Mouse (Mus musculus): Measurements from ENCODE around the gene Pycard.

DNA sequence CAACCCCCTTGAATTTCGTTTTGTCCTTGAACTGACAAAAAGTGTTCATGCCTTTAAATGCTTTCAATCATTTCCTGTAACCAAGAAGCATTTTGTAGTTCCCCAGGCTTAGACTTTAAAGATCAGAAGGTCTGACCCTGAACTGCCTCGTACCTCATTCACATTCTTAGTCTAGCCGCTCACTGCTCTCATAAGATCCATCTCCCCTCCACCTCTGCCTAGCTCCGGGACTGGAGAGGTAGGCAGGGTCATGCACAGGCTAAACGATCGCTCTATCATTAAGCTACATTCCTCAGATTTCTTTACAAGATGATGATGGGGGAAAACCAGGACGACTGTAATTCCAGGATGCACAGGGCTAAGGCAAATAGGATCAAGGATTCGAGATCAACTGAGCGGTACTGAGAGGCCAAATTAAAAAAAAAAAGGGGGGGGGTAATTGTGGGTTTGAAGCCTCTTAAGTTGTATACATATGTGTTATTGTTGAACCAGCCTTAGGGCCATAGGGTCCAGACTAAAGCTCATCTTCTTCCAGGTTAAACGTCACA, 27.2 kb downstream of the Pycard start:
- TF ChIP-seq CTCF (IDR thresholded peaks at IDR 0.05; ENCODE audit: low read depth, low read length) (no peak), POLR2A (IDR thresholded peaks at IDR 0.05; ENCODE audit: borderline replicate concordance, low read depth, low read length) (no peak)

Data from bone marrow macrophage, adult 2 months (primary cell).